Mouse (Mus musculus) spleen, adult 2 months (tissue): ENCODE results near the gene Plxdc1.

Experiments
- CTCF ChIP-seq: fragments of 200-500 bp; IDR thresholded peaks from 2 replicates; pipeline ENCODE4 v1.5.1; 2011; ENCODE audit warnings: mild to moderate bottlenecking, inconsistent platforms; ENCODE audit not compliant: insufficient read depth, insufficient read length, insufficient replicate concordance; ENCODE audit errors: extremely low read depth
- POLR2A ChIP-seq: fragments of 200-500 bp; IDR thresholded peaks from 2 replicates; pipeline ENCODE4 v1.6.1; 2011; ENCODE audit warnings: low read depth, low read length, inconsistent platforms

- TF ChIP-seq CTCF (no peak), POLR2A (no peak)
These were observed 100.8 kb downstream of the Plxdc1 start for GRCm38 (mm10) chr11:97885296-97885915.
